Mouse (Mus musculus) layer of hippocampus, postnatal 14 days (tissue): Measurements from ENCODE around the gene Gvin1. TPM values are rescaled to one million over a fixed set of nuclear protein-coding genes. Genes with fewer than 3 reads are reported as not detected.
"Not testable (repeated sequence)": the region's sequence is repeated elsewhere in the genome, so short reads cannot be mapped to it uniquely, and the experiment has no call there.

Experiments
- DNase-seq, 2 experiments: peaks; one replicate each; pipeline ENCODE4 v3.0.0; 2021 to 2022; ENCODE audit warnings: low spot score in 2 of 2, mixed read lengths in 1 of 2
- long read RNA-seq, 2 experiments: library from polyadenylated mRNA; stranded (forward); transcript quantifications; one replicate each; pipeline ENCODE4 v2.0.0; 2021
- total RNA-seq, 2 experiments: library from RNA; stranded (reverse); gene quantifications; 2 replicates each; pipeline ENCODE4 v1.2.3; 2021

Gene Gvin1
- not detected for total RNA-seq
- long read RNA-seq, experiment 1 = 0 reads
- long read RNA-seq, experiment 2 = 0 reads

- not testable (repeated sequence) for DNase-seq
Observed at GRCm38 (mm10) chr7:106215177-106215576, at the start of gene Gvin1. Gvin1 (minus strand) TSS chr7:106215326.

DNA sequence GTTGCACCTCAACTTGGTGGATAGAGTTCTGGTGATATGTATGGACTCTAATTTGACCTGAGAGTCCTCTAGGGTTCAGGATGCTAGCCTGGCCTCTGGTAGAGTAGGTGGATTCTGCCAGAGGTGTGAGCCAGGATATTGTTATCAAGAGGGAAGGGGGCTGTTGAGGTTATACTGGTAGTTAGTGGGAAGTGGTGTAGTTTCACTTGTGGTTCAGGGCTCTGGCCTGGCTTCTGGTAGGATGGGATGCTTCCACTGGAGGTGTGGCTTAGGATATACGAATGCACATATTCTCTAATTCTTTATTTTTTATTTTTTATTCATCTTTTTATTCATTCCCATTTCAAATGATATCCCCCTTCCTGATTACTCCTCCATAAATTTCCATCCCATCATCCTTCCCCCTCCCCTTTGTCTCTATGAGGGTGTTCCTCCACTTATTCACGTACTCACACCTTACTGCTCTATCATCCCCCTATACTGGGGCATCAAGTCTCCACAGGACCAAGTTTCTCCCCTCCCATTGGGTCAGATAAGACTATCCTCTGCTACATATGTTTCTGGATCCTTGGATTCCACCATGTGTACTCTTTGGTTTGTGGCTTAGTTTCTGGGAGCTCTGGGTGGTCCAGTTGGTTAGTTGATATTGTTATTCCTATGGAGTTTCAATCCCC is 36.9 kb upstream of the Gvin1 start:
- DNase-seq = no peak

DNA sequence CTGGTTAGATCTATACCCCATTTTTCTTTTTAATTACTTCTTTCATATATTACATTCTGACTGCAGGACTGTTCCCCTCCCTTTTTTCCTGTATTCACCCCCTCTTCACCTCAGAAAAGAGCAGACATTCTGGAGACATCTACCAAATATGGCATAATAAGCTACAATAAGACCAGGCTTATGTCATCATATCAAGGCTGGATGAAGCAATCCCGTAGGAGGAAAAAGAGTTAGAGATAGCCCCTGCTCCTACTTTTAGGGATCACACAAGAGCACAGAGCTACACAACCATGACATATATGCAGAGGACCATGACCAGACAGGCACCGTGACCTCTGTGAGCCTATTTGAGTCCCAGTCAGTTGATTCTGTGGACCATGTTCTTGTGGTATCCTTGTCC is 33.8 kb upstream of the Gvin1 start:
- DNase-seq = no peak

DNA sequence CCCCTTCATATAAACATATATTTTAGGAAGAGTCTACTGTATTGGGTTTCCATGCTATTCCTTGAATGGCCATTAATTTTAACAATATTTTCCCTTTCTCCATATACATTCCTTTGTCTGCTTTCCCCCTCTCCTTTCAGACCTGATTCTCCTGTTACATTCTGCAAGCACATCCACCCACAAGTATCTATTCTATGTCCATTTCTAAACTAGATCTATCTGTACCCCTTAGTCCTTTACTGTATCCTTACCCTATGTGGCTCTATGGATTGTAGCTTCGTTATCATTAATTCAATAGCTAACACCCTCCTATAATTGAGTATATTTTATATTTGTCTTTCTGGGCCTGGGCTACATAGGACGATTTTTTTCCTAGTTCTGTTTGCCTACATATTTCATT is 33.1 kb upstream of the Gvin1 start:
- DNase-seq = no peak

- no peak for DNase-seq
Observed at GRCm38 (mm10) chr7:106245601-106246000, 30.5 kb upstream of the Gvin1 start.

GRCm38 (mm10) chr7:106240484-106241275 is 25.6 kb upstream of the Gvin1 start:
- DNase-seq = not testable (repeated sequence)

GRCm38 (mm10) chr7:106237192-106237465 is 22.0 kb upstream of the Gvin1 start:
- no peak for DNase-seq

DNA sequence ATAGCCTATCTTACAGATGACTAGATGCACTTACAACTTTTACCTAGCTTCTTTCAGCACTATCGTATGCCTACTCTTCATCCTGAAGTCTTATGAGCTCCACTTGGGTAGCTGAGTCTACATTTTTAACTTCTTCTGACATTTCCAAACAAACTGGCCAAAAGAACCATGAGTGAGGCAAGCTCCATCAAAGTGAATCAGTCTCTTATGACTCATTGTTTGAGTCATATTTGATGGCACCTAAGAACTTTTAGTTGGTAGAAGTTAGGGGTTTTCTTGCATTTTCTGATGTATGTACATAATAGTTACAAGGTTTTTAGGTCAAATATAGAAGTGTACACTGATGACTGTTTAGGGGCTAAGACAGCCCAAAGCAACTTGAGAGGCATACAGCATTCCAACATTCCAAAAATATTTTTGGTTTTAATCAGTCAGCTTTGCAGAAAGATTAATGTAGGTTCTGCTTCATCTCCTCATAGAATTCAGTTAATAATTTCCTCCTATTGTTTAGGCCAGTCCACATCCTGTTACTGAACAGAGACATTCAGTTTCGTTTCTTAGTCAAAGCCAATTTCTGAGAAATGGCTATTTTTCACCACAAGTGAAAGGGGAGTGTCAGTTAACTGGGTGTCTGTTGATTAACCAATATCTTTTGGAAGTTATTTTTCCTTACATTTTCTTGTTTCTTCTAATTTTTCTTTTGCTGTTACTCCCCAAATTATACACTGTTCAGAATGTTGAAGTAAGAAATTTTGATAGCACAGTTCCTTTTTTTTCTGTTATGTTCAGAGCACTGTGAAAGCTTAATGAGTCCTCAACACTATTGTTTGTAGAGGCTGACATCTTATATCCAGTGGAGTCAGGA is 21.4 kb upstream of the Gvin1 start:
- no peak for DNase-seq

- no peak for DNase-seq
Observed at GRCm38 (mm10) chr7:106235596-106235995, 20.5 kb upstream of the Gvin1 start.

- DNase-seq = not testable (repeated sequence)
Observed at GRCm38 (mm10) chr7:106215910-106216309, 784 bp upstream of the Gvin1 start.

- not testable (repeated sequence) for DNase-seq
Observed at GRCm38 (mm10) chr7:106213770-106214169, 1.4 kb downstream of the Gvin1 start.

GRCm38 (mm10) chr7:106206630-106207029 is 8.5 kb downstream of the Gvin1 start:
- DNase-seq = not testable (repeated sequence)

- DNase-seq = not testable (repeated sequence)
Observed at GRCm38 (mm10) chr7:106177065-106177464, 38.1 kb downstream of the Gvin1 start.

DNA sequence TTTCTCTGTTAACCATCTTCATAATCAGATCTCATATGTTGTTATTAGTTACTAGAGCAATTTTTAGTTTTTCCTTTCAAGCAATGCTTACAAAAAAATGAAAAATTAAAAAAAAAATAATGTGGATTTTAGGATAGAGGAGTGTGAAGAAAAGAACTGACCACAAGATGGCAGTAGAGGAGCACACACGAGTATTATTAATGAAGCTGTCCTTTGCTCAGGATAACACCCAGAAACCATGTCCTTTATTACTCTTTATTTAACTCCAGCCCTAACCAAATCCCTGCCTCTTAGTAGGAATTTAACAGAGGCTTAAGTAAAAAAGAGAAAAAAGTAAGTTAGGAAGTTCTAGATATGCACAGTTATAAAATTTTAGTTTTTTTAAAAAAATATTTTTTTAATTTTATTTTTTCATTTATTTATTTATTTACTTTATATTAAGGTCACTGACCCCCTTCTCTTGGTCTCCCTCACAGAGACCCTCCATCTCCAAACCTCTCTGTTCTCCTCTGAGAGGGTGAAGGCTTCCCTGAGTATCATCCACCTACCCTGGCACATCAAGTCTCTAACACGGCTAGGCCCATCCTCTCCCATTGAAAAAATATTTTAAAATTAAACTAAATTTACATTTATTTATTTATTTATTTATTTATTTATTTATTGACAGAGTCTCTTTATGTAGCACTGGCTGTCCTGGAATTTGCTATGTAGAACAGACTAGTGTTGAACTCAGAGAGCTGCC is 69.9 kb downstream of the Gvin1 start:
- DNase-seq = not testable (repeated sequence)

DNA sequence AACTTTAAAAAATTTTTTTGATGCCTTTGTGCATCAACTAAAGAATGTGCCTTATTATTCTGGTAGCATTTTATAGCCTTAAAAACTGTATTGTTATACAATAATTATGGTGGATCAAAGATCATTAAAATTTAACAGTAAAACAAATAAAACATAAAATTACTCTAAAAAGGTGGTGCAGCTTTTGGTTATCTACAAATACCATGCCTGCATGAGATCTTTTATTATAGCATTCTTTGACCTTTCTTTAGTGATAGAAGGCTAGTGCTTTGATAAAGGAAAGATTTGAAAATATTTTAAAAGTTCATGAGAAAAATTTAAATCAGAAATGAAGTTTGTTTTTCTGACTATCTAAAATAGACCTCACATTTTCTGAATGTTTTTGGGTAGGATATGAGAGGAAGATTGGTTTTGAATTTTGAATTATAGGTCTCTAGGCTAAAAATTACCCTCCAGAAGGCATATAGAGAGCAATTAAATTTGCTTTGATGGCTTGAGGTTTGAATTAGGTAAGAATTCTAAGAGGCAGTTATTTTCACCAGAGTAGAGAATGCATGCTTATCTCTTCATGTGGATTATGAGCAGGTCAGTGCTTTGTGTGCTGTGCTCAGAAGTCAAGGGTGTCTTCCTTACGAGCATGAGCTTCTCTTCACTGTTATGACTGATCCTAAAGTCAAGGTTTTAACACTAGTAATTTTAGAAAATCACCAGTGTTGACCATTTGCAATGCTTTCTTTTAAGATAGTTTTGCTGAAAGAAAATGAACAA is 73.8 kb downstream of the Gvin1 start:
- DNase-seq = not testable (repeated sequence)

DNA sequence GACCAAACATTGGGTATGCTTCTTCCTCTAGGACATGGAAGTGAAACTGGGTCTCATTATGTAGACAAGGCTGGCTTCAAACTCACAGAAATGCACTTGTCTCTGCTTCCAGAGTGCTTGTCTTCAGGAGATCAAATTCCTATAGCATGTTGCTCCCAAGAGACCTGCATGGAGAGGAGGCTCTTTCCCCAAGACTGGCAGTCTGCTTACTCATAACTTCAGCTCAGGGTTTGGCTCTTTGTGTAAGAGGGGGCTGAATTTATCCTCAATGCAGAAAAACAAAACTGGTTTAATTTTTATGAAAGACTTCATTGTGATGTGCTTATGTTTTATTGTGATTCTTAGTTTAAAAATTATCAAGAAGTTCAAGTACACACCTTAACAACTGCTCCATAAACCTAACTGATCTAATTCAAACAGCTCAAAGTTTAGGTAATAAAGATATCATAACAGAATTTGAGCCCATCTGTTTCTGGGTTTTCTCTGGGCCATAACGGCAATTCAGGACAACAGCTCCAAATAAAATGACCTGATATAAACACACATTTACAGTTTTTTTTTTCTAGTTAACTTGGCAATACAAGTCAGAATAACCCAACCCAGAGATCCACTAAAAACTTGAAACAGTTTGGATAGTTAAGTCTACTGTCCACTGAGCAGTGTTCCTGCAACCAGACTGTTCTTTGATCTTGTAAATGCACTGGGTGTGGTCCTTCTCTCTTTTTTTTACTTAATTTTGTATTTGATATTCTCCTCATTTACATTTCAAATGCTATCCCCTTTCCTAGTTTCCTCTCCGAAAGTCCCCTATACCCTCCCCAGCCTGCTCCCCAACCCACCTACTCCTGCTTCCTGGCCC is 97.8 kb downstream of the Gvin1 start:
- DNase-seq = not testable (repeated sequence)
